Mouse (Mus musculus): Measurements from ENCODE around the gene Robo2.

DNA sequence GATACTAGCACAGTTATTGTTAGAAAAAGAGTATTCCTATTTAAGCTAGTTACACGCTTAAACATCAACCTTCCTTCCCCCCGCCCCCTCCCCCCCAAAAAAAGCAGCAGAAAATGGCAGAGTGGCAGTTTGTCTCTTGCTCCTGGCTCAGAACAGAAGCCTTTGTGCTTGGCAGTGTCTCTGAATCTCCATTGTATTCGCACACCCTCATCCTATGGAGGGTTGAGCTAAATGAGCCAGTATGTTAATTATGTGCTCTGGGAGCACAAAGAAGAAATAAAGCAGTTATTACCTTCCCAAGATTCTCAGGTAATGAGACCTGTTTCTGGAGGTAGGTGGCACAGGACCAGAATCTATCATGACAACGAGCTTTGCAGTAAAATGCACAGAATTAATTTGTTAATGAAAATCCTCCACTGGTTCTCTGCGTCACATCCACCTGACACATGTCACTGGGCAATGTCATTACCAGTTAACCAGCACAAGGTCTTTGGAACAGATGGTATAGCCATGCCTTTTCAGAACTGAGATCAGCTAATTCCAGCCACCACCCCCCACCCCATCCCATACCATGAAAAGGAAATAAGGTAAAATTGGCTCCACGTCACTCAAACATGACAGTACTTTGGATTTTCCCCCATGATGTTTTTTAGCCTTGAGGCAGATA is 177.1 kb downstream of the Robo2 start:
- TF ChIP-seq POLR2A (IDR thresholded peaks at IDR 0.05; ENCODE audit: borderline replicate concordance, low read depth, low read length) = no peak
- TF ChIP-seq CTCF (IDR thresholded peaks at IDR 0.05; ENCODE audit: low read depth, low read length) = no peak
